Mouse (Mus musculus) left cerebral cortex, postnatal 10 days (tissue): ENCODE data around the gene Sun1. TPM values are rescaled to one million over a fixed set of nuclear protein-coding genes. Genes with fewer than 3 reads are reported as not detected.

Experiments
- total RNA-seq, 2 experiments: library from RNA; stranded (reverse); gene quantifications; 2 replicates each; pipeline ENCODE4 v1.2.3; 2021

Gene Sun1
- total RNA-seq, 2 experiments from 2014 or later: 81.3 to 82.9 TPM

Other genes with a start within 250 kb of the Sun1 start
- 10 to 100 TPM; 54.6 to 58.0 TPM for gene Pdgfa, start 203.3 kb upstream of the Sun1 start, total RNA-seq
- 100 to 1,000 TPM; 499 to 505 TPM for gene Prkar1b, start 50.6 kb upstream of the Sun1 start, total RNA-seq
- 1 to 10 TPM; 6.3 to 6.7 TPM for gene Dnaaf5, start 50.4 kb upstream of the Sun1 start, total RNA-seq
- 10 to 100 TPM; 55.9 to 56.2 TPM for gene Get4, start 51.7 kb downstream of the Sun1 start, total RNA-seq
- 100 to 1,000 TPM; 370 to 382 TPM for gene Adap1, start 125.0 kb downstream of the Sun1 start, total RNA-seq
- gene Cox19, start 150.8 kb downstream of the Sun1 start, total RNA-seq: 10 to 100 TPM; 75.2 to 90.2 TPM
- not detected for gene Cyp2w1, start 152.0 kb downstream of the Sun1 start, total RNA-seq
- 1 to 10 TPM; 5.7 to 7.5 TPM for gene Gpr146, start 177.1 kb downstream of the Sun1 start, total RNA-seq
- gene C130050O18Rik, start 204.6 kb downstream of the Sun1 start, total RNA-seq: under 1 TPM; 0.24 to 0.28 TPM
- gene Gper1, start 222.5 kb downstream of the Sun1 start, total RNA-seq: 1 to 10 TPM; 2.9 to 3.3 TPM